Mouse (Mus musculus) forebrain, embryonic 10.5 days (tissue): ENCODE results near the gene Rbl1. TPM values are rescaled to one million over a fixed set of nuclear protein-coding genes. Genes with fewer than 3 reads are reported as not detected.
A peak's percentile ranks its signal among the peaks of the same experiment; 100 is the strongest.
"Not testable (repeated sequence)": the region's sequence is repeated elsewhere in the genome, so short reads cannot be mapped to it uniquely, and the experiment has no call there.

Source experiments
- DNase-seq: peaks from one replicate; pipeline ENCODE4 v3.0.0-alpha.2; 2017; ENCODE audit warnings: low spot score; ENCODE audit errors: extremely low spot score
- H3K27ac ChIP-seq: fragments of 300-500 bp; sonication (generic); 2 replicates; pipeline ENCODE4 v1.5.1; 2016; ENCODE audit warnings: mild to moderate bottlenecking
- H3K27me3 ChIP-seq: fragments of 300-500 bp; sonication (generic); 2 replicates; pipeline ENCODE4 v1.6.1; 2016; ENCODE audit warnings: mild to moderate bottlenecking; ENCODE audit not compliant: poor library complexity, severe bottlenecking
- H3K36me3 ChIP-seq: fragments of 300-500 bp; sonication (generic); replicated peaks from 2 replicates; pipeline ENCODE4 v1.6.1; 2016; ENCODE audit warnings: mild to moderate bottlenecking, moderate library complexity
- H3K4me1 ChIP-seq: fragments of 300-500 bp; sonication (generic); 2 replicates; pipeline ENCODE4 v1.6.1; 2016
- H3K4me3 ChIP-seq: fragments of 300-500 bp; sonication (generic); 2 replicates; pipeline ENCODE4 v1.5.1; 2016; ENCODE audit warnings: mild to moderate bottlenecking, moderate library complexity
- H3K9me3 ChIP-seq: fragments of 300-500 bp; sonication (generic); 2 replicates; pipeline ENCODE4 v1.6.1; 2016; ENCODE audit warnings: mild to moderate bottlenecking, moderate library complexity
- WGBS: fragments of 180-500 bp; shearing (Covaris S2); methylation state at CpG from one replicate; pipeline ENCODE4 v1.1.7; 2016; 5-methylcytosine and 5-hydroxymethylcytosine counted together
- polyA plus RNA-seq: library from polyadenylated mRNA; unstranded; fragments of >200 nt; fragmentation: Nextera tagmentation; extraction: Ambion mirVana; gene quantifications from 2 replicates; pipeline ENCODE4 v1.2.1, GENCODE M21; 2016

The Rbl1 gene
- 27.2 and 30.5 TPM in 2 replicates for polyA plus RNA-seq

DNA sequence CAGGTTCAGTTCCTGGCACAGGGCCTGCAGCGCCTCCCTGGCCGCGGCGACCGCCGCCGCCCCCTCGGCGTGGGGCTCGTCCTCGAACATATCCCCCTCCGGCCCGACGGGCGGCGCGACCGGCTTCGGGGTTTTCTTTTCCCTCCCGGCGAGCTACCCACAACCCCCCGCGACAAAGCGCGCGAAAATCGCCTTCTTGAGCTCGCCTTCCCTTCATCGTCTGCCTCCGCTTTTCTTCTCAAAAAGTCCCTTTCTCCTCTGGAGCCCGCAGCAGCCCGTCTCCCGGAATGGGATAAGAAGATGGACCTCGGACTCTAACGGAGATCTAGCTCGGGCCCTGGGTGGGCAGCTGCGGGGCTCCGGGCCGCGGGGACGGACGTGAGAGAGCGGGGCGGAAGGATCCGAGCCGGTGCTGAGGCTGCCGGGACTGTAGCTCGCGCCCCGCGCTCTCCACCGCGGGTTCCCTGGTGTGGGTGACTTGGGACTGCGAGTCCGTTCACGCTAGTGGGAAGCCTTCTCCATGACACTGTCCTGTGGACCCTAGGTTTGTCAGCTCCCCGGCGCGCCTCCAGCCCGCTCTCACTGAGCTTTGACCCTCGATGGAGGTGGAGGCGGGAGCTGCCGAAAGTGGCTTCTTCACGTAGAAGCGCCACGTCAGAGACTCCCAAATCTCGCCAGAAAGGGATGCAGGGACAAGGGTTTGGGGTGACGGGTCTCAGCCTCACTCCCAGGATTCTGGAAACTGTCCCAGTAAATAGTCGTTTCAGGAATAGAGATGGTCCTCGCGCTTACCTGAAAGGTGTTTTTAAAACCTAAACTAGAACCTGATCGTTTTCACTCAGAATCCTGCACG, at the start of gene Rbl1:
Gene Rbl1, minus strand, starts transcription at position 169 of the 853 bp plus-strand sequence.
- peak; percentile 94 for DNase-seq
- H3K36me3 ChIP-seq = peaks cover 35% of the 10 kb centered on the region
- no peaks in the 10 kb centered on the region for H3K27me3 ChIP-seq
- WGBS = 1% methylated on average over 73 of the region's 73 CpGs
- H3K4me3 ChIP-seq = peak within 1 kb of the TSS; percentile 63
- H3K9me3 ChIP-seq = peaks cover 7% of the 10 kb centered on the region; the same call in 1 of the 2 replicates
- peaks cover 31% of the 10 kb centered on the region for H3K4me1 ChIP-seq
- peak within 1 kb of the TSS; percentile 100 for H3K27ac ChIP-seq

- no peaks in the 10 kb centered on the region for H3K9me3 ChIP-seq
- H3K27me3 ChIP-seq = no peaks in the 10 kb centered on the region
- DNase-seq = no peak
- H3K36me3 ChIP-seq = no peaks in the 10 kb centered on the region
- H3K4me1 ChIP-seq = peaks cover 9% of the 10 kb centered on the region
- H3K4me3 ChIP-seq = no peak overlapping the region
- H3K27ac ChIP-seq = 0 out of 2 replicates have a peak overlapping the region, but pooled peaks have one; percentile 17
Measured at GRCm38 (mm10) chr2:157248111-157248510, 43.8 kb upstream of the Rbl1 start.

GRCm38 (mm10) chr2:157245603-157246002, 41.3 kb upstream of the Rbl1 start:
- no peak for DNase-seq
- Histone ChIP-seq H3K27me3 (no peaks in the 10 kb centered on the region), H3K27ac (no peak overlapping the region), H3K4me3 (no peak overlapping the region), H3K9me3 (no peaks in the 10 kb centered on the region), H3K4me1 (peaks cover 9% of the 10 kb centered on the region), H3K36me3 (no peaks in the 10 kb centered on the region)
- whole genome bisulfite sequencing = 75% methylated on average over 2 of the region's 2 CpGs

DNA sequence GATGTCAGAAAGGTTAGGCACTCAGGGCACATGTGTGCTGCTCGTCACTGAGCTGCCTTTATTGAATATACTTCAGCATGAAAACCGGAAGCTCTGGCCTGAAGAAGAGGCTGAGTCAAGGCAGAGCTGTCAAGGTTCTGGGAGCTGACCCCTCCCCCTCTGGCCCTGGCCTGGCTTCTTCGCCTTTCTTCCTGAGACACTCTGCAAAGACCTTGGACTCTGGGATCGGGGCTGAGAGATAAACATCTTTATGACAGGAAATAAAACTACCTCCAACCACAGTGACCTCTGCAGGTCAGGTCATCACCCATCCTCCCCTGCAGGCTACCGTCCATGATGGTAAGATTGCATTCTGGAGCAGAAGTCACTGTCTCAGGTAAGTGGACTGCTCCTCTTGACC, 40.7 kb upstream of the Rbl1 start:
- H3K4me1 ChIP-seq = peaks cover 9% of the 10 kb centered on the region
- 66% methylated on average over 5 of the region's 5 CpGs for WGBS

DNA sequence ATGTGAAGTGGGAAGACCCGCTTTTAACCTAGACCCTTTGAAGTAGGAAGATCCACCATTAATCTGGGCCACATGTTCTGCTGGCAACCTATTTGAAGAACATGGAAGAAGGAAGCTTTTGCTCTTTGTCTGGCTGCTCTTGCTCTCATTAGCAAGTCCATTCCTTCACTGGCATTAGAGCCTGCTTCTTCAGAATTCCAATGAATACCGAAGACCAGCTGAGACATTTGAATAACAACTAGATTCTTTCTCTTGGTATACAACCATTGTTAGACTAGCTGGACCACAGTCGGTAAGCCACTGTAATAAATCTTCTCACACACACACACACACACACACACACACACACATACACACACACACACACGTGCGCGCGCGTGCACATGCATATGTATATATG, 31.6 kb upstream of the Rbl1 start:
- no peak for DNase-seq
- Histone ChIP-seq H3K36me3 (no peaks in the 10 kb centered on the region), H3K27ac (no peak overlapping the region), H3K4me1 (no peaks in the 10 kb centered on the region), H3K27me3 (no peaks in the 10 kb centered on the region), H3K9me3 (no peaks in the 10 kb centered on the region), H3K4me3 (no peak overlapping the region)
- WGBS = 88% methylated on average over 8 of the region's 8 CpGs

More for the DNA sequence above, 40.7 kb upstream of the Rbl1 start:
- DNase-seq = no peak
- no peak overlapping the region for H3K27ac ChIP-seq
- H3K9me3 ChIP-seq = no peaks in the 10 kb centered on the region
- no peaks in the 10 kb centered on the region for H3K36me3 ChIP-seq
- H3K4me3 ChIP-seq = no peak overlapping the region
- H3K27me3 ChIP-seq = no peaks in the 10 kb centered on the region

DNA sequence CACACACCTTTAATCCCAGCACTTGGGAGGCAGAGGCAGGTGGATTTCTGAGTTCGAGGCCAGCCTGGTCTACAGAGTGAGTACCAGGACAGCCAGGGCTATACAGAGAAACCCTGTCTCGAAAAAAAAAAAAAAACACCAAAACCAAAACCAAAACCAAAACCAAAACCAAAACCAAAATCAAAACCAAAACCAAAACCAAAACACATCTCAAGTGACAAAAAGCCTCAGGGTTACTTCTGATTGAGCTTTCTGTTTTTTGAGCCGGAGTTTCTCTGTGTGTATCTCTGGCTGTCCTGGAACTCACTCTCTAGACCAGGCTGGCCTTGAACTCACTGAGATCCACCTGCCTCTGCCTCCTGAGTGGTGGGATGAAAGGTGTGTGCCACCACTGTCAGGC, 17.6 kb upstream of the Rbl1 start:
- H3K27ac ChIP-seq, H3K4me1 ChIP-seq, H3K9me3 ChIP-seq, DNase-seq, H3K27me3 ChIP-seq, H3K4me3 ChIP-seq, H3K36me3 ChIP-seq: not testable (repeated sequence)
- WGBS = 88% methylated on average over 3 of the region's 3 CpGs

DNA sequence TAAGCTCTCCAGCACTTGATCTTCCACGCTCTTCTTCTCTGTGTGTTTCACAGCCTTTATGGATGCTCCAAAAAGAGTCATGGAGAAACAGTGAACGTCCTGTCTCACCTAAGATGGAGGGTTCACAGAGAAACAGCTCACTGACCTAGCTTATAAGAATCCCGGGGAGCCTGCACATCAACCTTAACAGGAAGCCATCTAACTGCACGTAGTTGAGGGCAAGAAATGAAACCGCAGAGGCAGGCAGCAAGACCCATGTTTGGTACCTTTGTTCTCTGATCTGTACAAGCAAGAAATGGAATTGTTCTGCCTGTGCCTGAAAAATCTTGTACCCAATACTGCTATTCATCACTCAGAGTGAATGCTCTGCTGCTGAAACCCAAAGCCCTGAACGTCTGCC, 15.8 kb upstream of the Rbl1 start:
- H3K4me3 ChIP-seq = no peak overlapping the region
- H3K36me3 ChIP-seq = no peaks in the 10 kb centered on the region
- H3K4me1 ChIP-seq = no peaks in the 10 kb centered on the region
- H3K9me3 ChIP-seq = no peaks in the 10 kb centered on the region
- 83% methylated on average over 6 of the region's 6 CpGs for WGBS
- DNase-seq = no peak
- H3K27ac ChIP-seq = no peak overlapping the region
- no peaks in the 10 kb centered on the region for H3K27me3 ChIP-seq

GRCm38 (mm10) chr2:157211731-157212130, 7.4 kb upstream of the Rbl1 start:
- H3K27me3 ChIP-seq = no peaks in the 10 kb centered on the region
- no peaks in the 10 kb centered on the region for H3K4me1 ChIP-seq
- H3K9me3 ChIP-seq = peaks cover 7% of the 10 kb centered on the region; the same call in 1 of the 2 replicates
- H3K4me3 ChIP-seq = no peak overlapping the region
- WGBS = 91% methylated on average over 7 of the region's 7 CpGs
- H3K27ac ChIP-seq = no peak overlapping the region
- DNase-seq = no peak
- 0 out of 2 replicates have a peak, but pooled peaks cover 3% of the 10 kb centered on the region for H3K36me3 ChIP-seq

- DNase-seq = no peak
- WGBS = 2% methylated on average over 49 of the region's 49 CpGs
- H3K4me3 ChIP-seq = peak overlapping the region; percentile 63
- peaks cover 44% of the 10 kb centered on the region for H3K36me3 ChIP-seq
- peak overlapping the region; percentile 100 for H3K27ac ChIP-seq
- peaks cover 14% of the 10 kb centered on the region; the same call in 1 of the 2 replicates for H3K9me3 ChIP-seq
- peaks cover 31% of the 10 kb centered on the region for H3K4me1 ChIP-seq
- H3K27me3 ChIP-seq = no peaks in the 10 kb centered on the region
Measured at GRCm38 (mm10) chr2:157203459-157204365, 622 bp downstream of the Rbl1 start.

- Histone ChIP-seq H3K36me3 (peaks cover 49% of the 10 kb centered on the region), H3K27ac (peak overlapping the region; percentile 100), H3K4me3 (peak overlapping the region; percentile 63), H3K9me3 (peaks cover 17% of the 10 kb centered on the region; the same call in 1 of the 2 replicates), H3K4me1 (peaks cover 31% of the 10 kb centered on the region), H3K27me3 (no peaks in the 10 kb centered on the region)
- DNase-seq = no peak
Measured at GRCm38 (mm10) chr2:157203026-157203425, 1.3 kb downstream of the Rbl1 start.

- WGBS = 90% methylated on average over 6 of the region's 6 CpGs
- Histone ChIP-seq H3K4me3 (peak overlapping the region; percentile 63; the same call in 1 of the 2 replicates), H3K36me3 (peaks cover 53% of the 10 kb centered on the region), H3K27ac (no peak overlapping the region), H3K27me3 (no peaks in the 10 kb centered on the region), H3K9me3 (peaks cover 12% of the 10 kb centered on the region; the same call in 1 of the 2 replicates), H3K4me1 (peaks cover 31% of the 10 kb centered on the region)
- DNase-seq = no peak
Measured at GRCm38 (mm10) chr2:157202361-157202760, 2.0 kb downstream of the Rbl1 start.

DNA sequence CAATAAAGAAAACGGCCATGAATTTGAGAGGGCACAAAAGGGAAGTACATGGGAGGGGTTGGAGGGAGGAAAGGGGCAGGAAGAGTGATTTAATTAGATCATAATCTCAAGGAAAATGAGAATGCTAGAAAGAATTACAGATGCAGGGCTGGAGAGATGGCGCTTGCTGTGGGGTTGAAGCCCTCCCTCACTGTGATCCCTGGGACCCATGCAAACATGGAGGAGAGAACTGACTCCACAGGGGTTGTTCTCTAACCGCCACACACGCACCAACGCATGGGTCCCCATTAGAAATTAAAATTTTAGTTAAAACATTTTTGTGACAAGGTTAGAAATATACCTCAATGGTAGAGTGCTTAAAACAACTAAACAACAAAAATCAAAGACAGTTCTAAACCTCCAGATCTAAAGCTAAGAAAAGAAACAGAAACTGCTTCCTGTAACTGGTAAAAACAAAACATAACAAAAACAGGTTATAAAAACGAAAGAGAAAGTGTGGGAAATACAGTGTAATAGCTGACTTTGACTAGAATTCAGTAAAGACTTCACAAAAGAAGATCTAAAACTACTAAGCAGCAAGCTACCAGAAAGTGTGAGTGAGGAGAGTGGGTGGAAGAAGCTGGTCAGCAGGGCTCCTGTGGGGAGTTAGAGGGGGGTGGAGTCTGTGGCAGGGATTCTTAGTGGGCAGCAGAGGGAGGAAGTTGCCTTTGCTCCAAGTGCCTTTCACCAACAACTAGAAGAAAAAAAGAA, 3.1 kb downstream of the Rbl1 start:
- H3K36me3 ChIP-seq = peaks cover 61% of the 10 kb centered on the region
- H3K27ac ChIP-seq = no peak overlapping the region
- H3K4me3 ChIP-seq = no peak overlapping the region
- 91% methylated on average over 6 of the region's 6 CpGs for WGBS
- no peaks in the 10 kb centered on the region for H3K27me3 ChIP-seq
- no peak for DNase-seq
- peaks cover 10% of the 10 kb centered on the region; the same call in 1 of the 2 replicates for H3K9me3 ChIP-seq
- peaks cover 31% of the 10 kb centered on the region for H3K4me1 ChIP-seq
